Mouse (Mus musculus) kidney, embryonic 15.5 days (tissue): ENCODE results near the gene Apobec2. TPM values are rescaled to one million over a fixed set of nuclear protein-coding genes. Genes with fewer than 3 reads are reported as not detected.

Experiments used
- ATAC-seq: fragments of 200-750 bp; cut with Nextera tagmentation; replicated peaks from 2 replicates; pipeline ENCODE4 v1.8.0; 2017; ENCODE audit warnings: moderate TSS enrichment; ENCODE audit not compliant: low FRiP score
- H3K27ac ChIP-seq: fragments of 300-500 bp; sonication (generic); 2 replicates; pipeline ENCODE4 v1.5.1; 2015; ENCODE audit warnings: mild to moderate bottlenecking, inconsistent platforms
- H3K27me3 ChIP-seq: fragments of 300-500 bp; sonication (generic); 2 replicates; pipeline ENCODE4 v1.6.1; 2015; ENCODE audit warnings: inconsistent platforms
- H3K36me3 ChIP-seq: fragments of 300-500 bp; sonication (generic); 2 replicates; pipeline ENCODE4 v1.6.1; 2015; ENCODE audit warnings: inconsistent platforms
- H3K4me1 ChIP-seq: fragments of 300-500 bp; sonication (generic); 2 replicates; pipeline ENCODE4 v1.6.1; 2015; ENCODE audit warnings: inconsistent platforms
- H3K4me2 ChIP-seq: fragments of 300-500 bp; sonication (generic); 2 replicates; pipeline ENCODE4 v1.6.1; 2015; ENCODE audit warnings: moderate library complexity, mild to moderate bottlenecking, inconsistent platforms
- H3K4me3 ChIP-seq: fragments of 300-500 bp; sonication (generic); replicated peaks from 2 replicates; pipeline ENCODE4 v1.5.1; 2015; ENCODE audit warnings: mild to moderate bottlenecking, inconsistent platforms
- H3K9ac ChIP-seq: fragments of 300-500 bp; sonication (generic); 2 replicates; pipeline ENCODE4 v1.6.1; 2015; ENCODE audit warnings: mild to moderate bottlenecking, inconsistent platforms
- H3K9me3 ChIP-seq: fragments of 300-500 bp; sonication (generic); replicated peaks from 2 replicates; pipeline ENCODE4 v1.6.1; 2016; ENCODE audit warnings: inconsistent platforms
- WGBS: fragments of 180-500 bp; shearing (Covaris S2); methylation state at CpG from one replicate; pipeline ENCODE4 v1.1.7; 2015; ENCODE audit warnings: mixed read lengths; 5-methylcytosine and 5-hydroxymethylcytosine counted together
- polyA plus RNA-seq: library from polyadenylated mRNA; unstranded; fragments of >200 nt; fragmentation: Nextera tagmentation; extraction: Ambion mirVana; gene quantifications from 2 replicates; pipeline ENCODE4 v1.2.1, GENCODE M21; 2015

The Apobec2 gene
- polyA plus RNA-seq, 1 experiment from 2014 or later: 4.2 TPM

GRCm38 (mm10) chr17:48433689-48434330 is 1.1 kb upstream of the Apobec2 start:
- H3K27me3 ChIP-seq: no peaks in the 10 kb centered on the region
- no peak overlapping the region for H3K9ac ChIP-seq
- ATAC-seq: no peak
- no peak overlapping the region for H3K4me3 ChIP-seq
- no peak overlapping the region for H3K27ac ChIP-seq
- no peaks in the 10 kb centered on the region for H3K36me3 ChIP-seq
- WGBS: 58% methylated on average over 6 of the region's 6 CpGs
- H3K9me3 ChIP-seq: no peaks in the 10 kb centered on the region
- H3K4me2 ChIP-seq: no peak overlapping the region
- H3K4me1 ChIP-seq: peaks cover 47% of the 10 kb centered on the region

DNA sequence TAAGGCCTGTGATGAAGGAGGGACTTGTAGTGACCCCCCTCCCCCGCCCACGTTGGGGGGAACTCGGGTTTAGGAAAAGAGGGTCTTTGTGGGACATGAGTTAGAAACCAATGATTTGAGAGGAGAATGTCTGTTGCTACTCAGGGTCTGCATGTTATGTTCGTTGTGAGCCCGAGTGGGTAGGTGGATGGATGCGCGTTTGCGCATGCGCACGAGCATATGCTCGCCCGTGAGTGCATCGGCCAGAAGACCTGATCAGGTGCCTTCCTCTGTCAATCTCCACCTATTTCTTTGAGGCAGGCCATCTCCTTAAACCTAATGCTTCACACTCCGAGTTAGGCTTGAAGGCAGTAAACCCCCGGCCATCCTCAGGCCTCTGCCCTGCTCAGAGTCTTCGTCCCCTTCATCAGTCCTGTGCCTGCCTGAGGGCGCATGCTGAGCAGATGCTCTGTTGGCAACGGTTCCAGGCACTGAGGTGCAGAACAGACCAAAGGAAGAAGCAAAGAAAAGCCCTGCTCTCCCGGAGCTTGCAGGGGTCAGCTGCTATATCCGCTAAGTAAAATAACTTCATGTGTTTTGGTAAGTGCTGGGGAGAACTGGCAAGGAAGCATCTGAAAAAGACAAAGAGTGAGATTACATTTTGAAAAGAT is 401 bp upstream of the Apobec2 start:
- H3K4me1 ChIP-seq: peaks cover 52% of the 10 kb centered on the region
- no peaks in the 10 kb centered on the region for H3K36me3 ChIP-seq
- 87% methylated on average over 20 of the region's 20 CpGs for WGBS
- H3K4me2 ChIP-seq: no peak overlapping the region
- H3K27ac ChIP-seq: no peak overlapping the region
- no peaks in the 10 kb centered on the region for H3K9me3 ChIP-seq
- no peaks in the 10 kb centered on the region for H3K27me3 ChIP-seq
- H3K4me3 ChIP-seq: no peak overlapping the region
- no peak overlapping the region for H3K9ac ChIP-seq
- ATAC-seq: no peak

- peak overlapping the region; percentile 59; the same call in 1 of the 2 replicates for H3K27ac ChIP-seq
- H3K9ac ChIP-seq: no peak overlapping the region
- H3K9me3 ChIP-seq: no peaks in the 10 kb centered on the region
- H3K4me1 ChIP-seq: peaks cover 48% of the 10 kb centered on the region
- H3K36me3 ChIP-seq: no peaks in the 10 kb centered on the region
- H3K4me2 ChIP-seq: no peak overlapping the region
- 55% methylated on average over 5 of the region's 5 CpGs for WGBS
- no peaks in the 10 kb centered on the region for H3K27me3 ChIP-seq
- H3K4me3 ChIP-seq: no peak overlapping the region
- ATAC-seq: no peak
Measured at GRCm38 (mm10) chr17:48431054-48431453, 1.7 kb downstream of the Apobec2 start.

DNA sequence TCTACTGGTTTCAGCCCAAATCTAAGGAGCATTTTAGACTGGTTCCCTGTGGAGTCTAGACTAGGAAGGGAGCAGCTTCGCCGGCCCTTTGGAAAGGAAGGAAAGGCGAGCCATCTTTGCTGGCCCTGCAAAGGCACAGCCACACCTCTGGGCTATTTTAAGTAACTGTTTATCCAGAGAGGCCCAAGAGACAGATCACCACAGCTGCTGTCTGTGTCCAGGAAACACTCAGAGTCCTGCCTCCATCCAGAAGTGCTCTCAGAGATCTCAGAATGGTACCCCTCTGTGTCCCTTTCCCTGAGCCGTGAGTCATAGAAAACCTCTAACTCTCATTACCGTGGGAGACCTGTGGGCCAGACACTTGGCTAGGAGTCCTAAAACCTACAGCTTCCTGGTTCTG is 2.3 kb downstream of the Apobec2 start:
- H3K4me3 ChIP-seq: no peak overlapping the region
- no peak for ATAC-seq
- no peaks in the 10 kb centered on the region for H3K9me3 ChIP-seq
- WGBS: 27% methylated on average over 5 of the region's 5 CpGs
- no peaks in the 10 kb centered on the region for H3K27me3 ChIP-seq
- H3K9ac ChIP-seq: no peak overlapping the region
- no peaks in the 10 kb centered on the region for H3K36me3 ChIP-seq
- peaks cover 53% of the 10 kb centered on the region for H3K4me1 ChIP-seq
- H3K27ac ChIP-seq: peak overlapping the region; percentile 76
- no peak overlapping the region for H3K4me2 ChIP-seq

DNA sequence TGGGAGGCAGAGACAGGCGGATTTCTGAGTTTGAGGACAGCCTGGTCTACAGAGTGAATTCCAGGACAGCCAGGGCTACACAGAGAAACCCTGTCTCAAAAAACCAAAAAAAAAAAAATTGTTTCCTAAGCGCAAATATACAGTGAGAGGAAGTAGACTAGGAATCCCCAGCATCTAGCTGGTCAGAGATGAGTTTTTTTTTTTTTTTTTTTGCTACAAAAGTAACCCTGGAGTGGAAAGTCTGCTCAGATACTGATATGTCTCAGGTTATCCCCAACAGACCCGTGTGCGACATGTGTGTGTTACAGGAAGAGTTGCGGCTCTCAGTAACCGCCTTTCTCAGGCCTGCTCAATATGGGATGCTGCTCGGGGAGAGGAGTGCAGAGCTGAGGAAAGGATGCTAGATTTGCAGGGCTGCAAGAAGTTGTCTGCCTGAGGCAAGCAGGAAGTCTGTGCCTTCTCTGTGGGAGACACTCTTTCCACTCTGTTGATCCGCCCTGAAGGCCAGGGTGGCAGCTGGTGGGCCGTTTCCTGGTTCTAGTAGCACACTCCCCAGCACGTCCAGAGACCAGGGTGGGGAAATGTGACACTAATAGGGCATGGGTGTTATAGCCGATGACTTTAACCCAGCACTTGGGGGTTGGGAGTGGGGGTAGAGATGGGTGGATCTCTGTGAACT is 4.7 kb downstream of the Apobec2 start:
- peaks cover 55% of the 10 kb centered on the region for H3K4me1 ChIP-seq
- no peak overlapping the region for H3K4me3 ChIP-seq
- H3K4me2 ChIP-seq: no peak overlapping the region
- H3K9me3 ChIP-seq: no peaks in the 10 kb centered on the region
- no peaks in the 10 kb centered on the region for H3K27me3 ChIP-seq
- H3K9ac ChIP-seq: no peak overlapping the region
- WGBS: 41% methylated on average over 11 of the region's 11 CpGs
- H3K36me3 ChIP-seq: no peaks in the 10 kb centered on the region
- peak overlapping the region; percentile 86 for H3K27ac ChIP-seq
- ATAC-seq: peak; percentile 57

DNA sequence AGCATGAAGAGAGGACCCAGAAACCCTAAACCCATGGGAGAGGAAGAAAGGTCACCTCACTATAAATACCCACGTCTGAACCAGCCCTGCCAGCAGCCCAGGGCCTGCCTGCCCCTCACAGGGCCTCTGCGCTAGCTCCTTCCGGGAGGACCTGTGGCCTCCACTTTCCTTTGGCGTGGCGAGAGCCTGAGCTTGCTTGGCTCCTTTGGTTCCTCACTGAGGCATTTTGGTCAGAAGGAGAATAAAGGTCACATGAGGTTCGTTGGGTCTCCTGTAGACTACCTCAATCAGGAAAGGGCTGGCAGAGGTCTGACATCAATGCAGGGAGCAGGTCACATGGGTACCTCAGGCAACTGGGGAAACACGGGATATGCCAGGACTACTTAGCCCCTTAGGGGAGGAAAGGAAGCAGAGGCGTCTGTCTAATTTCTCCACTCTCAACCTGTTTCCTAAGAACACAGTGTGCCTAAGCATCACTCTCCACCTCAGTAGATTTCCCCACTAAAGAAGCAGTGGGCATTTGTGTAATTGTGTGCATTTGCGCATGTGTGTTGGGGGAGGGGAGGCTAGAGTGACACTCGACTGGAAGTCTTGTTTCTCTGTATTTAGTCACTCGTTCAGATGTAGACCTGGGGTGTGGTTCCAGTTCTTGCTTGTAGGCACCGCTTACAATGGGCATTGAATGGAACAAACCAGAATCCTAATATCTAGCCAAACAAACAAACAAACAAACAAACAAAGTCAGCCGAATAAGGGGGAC is 5.6 kb downstream of the Apobec2 start:
- H3K4me1 ChIP-seq: peaks cover 52% of the 10 kb centered on the region
- H3K27me3 ChIP-seq: no peaks in the 10 kb centered on the region
- no peaks in the 10 kb centered on the region for H3K36me3 ChIP-seq
- H3K9me3 ChIP-seq: no peaks in the 10 kb centered on the region
- 0 out of 2 replicates have a peak overlapping the region, but pooled peaks have one; percentile 4 for H3K4me2 ChIP-seq
- ATAC-seq: no peak; the same call in 1 of the 2 replicates
- H3K27ac ChIP-seq: peak overlapping the region; percentile 86
- no peak overlapping the region for H3K9ac ChIP-seq
- H3K4me3 ChIP-seq: no peak overlapping the region
- 43% methylated on average over 13 of the region's 13 CpGs for WGBS

DNA sequence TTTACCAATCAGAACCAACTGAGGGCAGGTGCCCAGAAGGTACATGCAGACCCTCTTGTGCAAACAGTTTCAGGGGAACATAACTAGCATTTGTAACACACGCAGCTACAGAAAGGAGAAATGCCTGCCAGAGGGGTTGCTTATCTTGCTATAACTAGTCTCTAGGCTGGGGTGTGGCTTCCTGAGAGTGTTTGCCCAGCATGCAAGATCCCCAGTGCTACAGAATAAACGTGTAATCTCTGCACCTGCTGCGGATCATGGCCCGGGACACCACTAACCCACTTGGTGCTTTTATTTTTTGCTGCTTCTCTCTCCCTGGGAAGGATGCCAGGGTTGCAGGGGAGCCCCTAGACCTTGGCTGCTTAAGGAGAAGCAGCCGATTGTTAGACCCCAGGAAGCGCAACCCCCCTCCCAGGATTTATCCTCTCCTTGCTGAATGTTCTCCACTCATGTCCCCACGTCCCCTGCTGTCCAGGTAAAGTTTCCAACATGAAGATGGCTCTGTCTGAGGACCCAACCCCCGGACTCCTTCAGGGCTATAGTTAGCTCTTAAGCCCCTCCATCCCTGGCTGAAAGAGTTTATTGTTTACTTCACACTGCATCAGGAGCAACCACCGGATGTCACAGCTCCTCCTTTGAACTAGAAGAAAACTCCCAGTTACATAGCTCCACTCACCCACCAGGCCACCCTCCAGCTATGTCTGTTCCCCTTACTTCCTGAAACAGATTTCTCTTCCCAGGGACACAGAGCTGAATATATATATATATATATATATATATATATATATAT is 6.7 kb downstream of the Apobec2 start:
- Histone ChIP-seq H3K4me2 (no peak overlapping the region), H3K9me3 (no peaks in the 10 kb centered on the region), H3K9ac (no peak overlapping the region), H3K36me3 (no peaks in the 10 kb centered on the region), H3K4me3 (no peak overlapping the region), H3K4me1 (peaks cover 46% of the 10 kb centered on the region), H3K27ac (no peak overlapping the region), H3K27me3 (no peaks in the 10 kb centered on the region)
- no peak for ATAC-seq
- 44% methylated on average over 9 of the region's 9 CpGs for WGBS

DNA sequence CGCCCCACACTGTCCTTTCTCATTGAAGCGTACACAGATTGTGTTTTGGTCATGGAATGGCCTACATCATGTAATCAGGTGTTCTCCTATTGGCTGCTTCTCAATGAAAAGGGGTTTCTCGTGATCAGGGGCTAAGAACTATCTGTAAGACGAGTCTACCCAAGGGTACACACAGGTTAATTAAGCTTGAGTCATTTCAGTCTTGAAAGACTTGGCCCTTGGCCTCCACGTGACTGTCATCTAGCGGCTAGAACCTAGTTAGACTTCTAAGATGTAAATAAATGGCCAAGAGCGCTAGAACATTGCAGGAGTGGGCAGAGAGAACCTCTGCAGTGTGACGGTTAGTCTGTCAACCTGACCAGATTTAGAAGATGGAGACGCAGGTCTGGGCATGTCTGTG is 8.5 kb downstream of the Apobec2 start:
- no peak overlapping the region for H3K4me3 ChIP-seq
- no peaks in the 10 kb centered on the region for H3K36me3 ChIP-seq
- H3K4me2 ChIP-seq: no peak overlapping the region
- 79% methylated on average over 9 of the region's 9 CpGs for WGBS
- ATAC-seq: no peak
- H3K9ac ChIP-seq: no peak overlapping the region
- H3K27me3 ChIP-seq: no peaks in the 10 kb centered on the region
- peaks cover 35% of the 10 kb centered on the region for H3K4me1 ChIP-seq
- no peaks in the 10 kb centered on the region for H3K9me3 ChIP-seq
- no peak overlapping the region for H3K27ac ChIP-seq

DNA sequence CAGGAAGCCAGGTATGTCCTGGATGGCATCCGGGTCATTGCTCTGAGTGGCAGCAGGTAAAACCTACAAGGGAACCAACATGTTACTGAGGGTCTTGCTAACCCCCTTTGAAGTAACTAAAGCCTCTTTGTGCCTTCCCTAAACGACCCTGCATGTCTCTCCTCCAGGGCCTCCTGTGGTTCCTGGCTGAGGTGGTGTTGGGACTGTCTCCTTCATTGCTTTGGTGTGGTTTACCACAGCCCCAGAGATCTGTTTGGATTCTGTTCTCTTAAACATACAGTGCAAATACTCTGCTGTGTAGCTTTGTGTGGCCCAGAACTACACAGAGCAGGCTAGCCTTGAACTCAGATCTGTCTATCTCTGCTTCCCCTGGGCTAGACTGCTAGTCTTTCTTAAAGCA is 13.2 kb downstream of the Apobec2 start:
- no peak overlapping the region for H3K27ac ChIP-seq
- H3K9ac ChIP-seq: no peak overlapping the region
- H3K27me3 ChIP-seq: no peaks in the 10 kb centered on the region
- WGBS: 48% methylated on average over 2 of the region's 2 CpGs
- H3K4me2 ChIP-seq: no peak overlapping the region
- no peak overlapping the region for H3K4me3 ChIP-seq
- ATAC-seq: no peak
- peaks cover 27% of the 10 kb centered on the region for H3K4me1 ChIP-seq
- H3K36me3 ChIP-seq: peaks cover 38% of the 10 kb centered on the region
- H3K9me3 ChIP-seq: no peaks in the 10 kb centered on the region

GRCm38 (mm10) chr17:48418781-48419180 is 13.9 kb downstream of the Apobec2 start:
- no peak overlapping the region for H3K4me3 ChIP-seq
- H3K4me1 ChIP-seq: peaks cover 27% of the 10 kb centered on the region
- peaks cover 43% of the 10 kb centered on the region for H3K36me3 ChIP-seq
- H3K9me3 ChIP-seq: no peaks in the 10 kb centered on the region
- ATAC-seq: no peak
- 80% methylated on average over 1 of the region's 1 CpGs for WGBS
- H3K27ac ChIP-seq: peak overlapping the region; percentile 71
- no peak overlapping the region for H3K9ac ChIP-seq
- H3K4me2 ChIP-seq: peak overlapping the region; percentile 19; the same call in 1 of the 2 replicates
- no peaks in the 10 kb centered on the region for H3K27me3 ChIP-seq

DNA sequence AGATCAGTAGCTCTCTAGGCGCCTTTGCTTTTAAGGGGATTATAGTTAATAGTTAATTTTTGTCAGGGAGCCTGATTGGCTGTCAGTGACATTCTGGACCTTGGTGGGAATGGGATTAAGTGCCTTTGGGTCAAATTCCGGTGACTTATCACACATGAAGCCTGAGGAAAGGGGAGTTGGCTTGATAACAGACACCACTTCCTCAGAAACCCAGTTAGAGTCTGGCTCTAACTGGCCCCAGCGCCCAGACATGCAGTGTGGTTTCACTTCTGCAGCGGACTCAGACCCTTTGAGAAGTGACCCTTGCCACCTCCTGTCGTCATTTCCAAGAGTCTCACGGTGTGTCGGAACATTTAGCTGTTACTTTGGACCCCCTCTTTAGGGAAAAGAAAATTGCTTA is 14.6 kb downstream of the Apobec2 start:
- ATAC-seq: peak; percentile 37; the same call in 1 of the 2 replicates
- 33% methylated on average over 7 of the region's 7 CpGs for WGBS

More for the DNA sequence above, 14.6 kb downstream of the Apobec2 start:
- no peaks in the 10 kb centered on the region for H3K9me3 ChIP-seq
- H3K9ac ChIP-seq: no peak overlapping the region
- no peak overlapping the region for H3K4me3 ChIP-seq
- H3K27ac ChIP-seq: peak overlapping the region; percentile 71
- H3K4me2 ChIP-seq: peak overlapping the region; percentile 19; the same call in 1 of the 2 replicates
- H3K27me3 ChIP-seq: no peaks in the 10 kb centered on the region
- H3K36me3 ChIP-seq: peaks cover 43% of the 10 kb centered on the region
- H3K4me1 ChIP-seq: peaks cover 27% of the 10 kb centered on the region
